Mouse (Mus musculus): ENCODE measurements around the gene Id3.
A peak's percentile ranks its signal among the peaks of the same experiment; 100 is the strongest.
"Not testable (repeated sequence)": the region's sequence is repeated elsewhere in the genome, so short reads cannot be mapped to it uniquely, and the experiment has no call there.

Gene Id3

GRCm38 (mm10) chr4:136143193-136143976 is at the start of gene Id3:
Gene Id3, plus strand, starts transcription at chr4:136143497.
- DNase-seq (ENCODE audit: low read depth in 1 of 2, low spot score in 2 of 2), result peak; percentile 87 to 93

- no peak for DNase-seq (ENCODE audit: low read depth in 1 of 2, low spot score in 2 of 2)
Observed at GRCm38 (mm10) chr4:136094519-136095219, 48.6 kb upstream of the Id3 start.

- DNase-seq (ENCODE audit: low read depth in 1 of 2, low spot score in 2 of 2), result no peak
Observed at GRCm38 (mm10) chr4:136095490-136096105, 47.7 kb upstream of the Id3 start.

- DNase-seq (ENCODE audit: low read depth in 1 of 2, low spot score in 2 of 2), result no peak
Observed at GRCm38 (mm10) chr4:136096446-136097113, 46.7 kb upstream of the Id3 start.

- no peak for DNase-seq (ENCODE audit: low read depth in 1 of 2, low spot score in 2 of 2)
Observed at GRCm38 (mm10) chr4:136098446-136098845, 44.9 kb upstream of the Id3 start.

GRCm38 (mm10) chr4:136100396-136101070 is 42.8 kb upstream of the Id3 start:
- DNase-seq (ENCODE audit: low read depth in 1 of 2, low spot score in 2 of 2), result no peak

GRCm38 (mm10) chr4:136101753-136102152 is 41.5 kb upstream of the Id3 start:
- not testable (repeated sequence) for DNase-seq (ENCODE audit: low read depth in 1 of 2, low spot score in 2 of 2)

GRCm38 (mm10) chr4:136104590-136105337 is 38.5 kb upstream of the Id3 start:
- DNase-seq (ENCODE audit: low read depth in 1 of 2, low spot score in 2 of 2), result no peak

- DNase-seq (ENCODE audit: low read depth in 1 of 2, low spot score in 2 of 2), result no peak
Observed at GRCm38 (mm10) chr4:136106880-136107301, 36.4 kb upstream of the Id3 start.

GRCm38 (mm10) chr4:136109153-136109552 is 34.1 kb upstream of the Id3 start:
- no peak for DNase-seq (ENCODE audit: low read depth in 1 of 2, low spot score in 2 of 2)

- DNase-seq (ENCODE audit: low read depth in 1 of 2, low spot score in 2 of 2), result no peak
Observed at GRCm38 (mm10) chr4:136109941-136110900, 33.1 kb upstream of the Id3 start.

- no peak for DNase-seq (ENCODE audit: low read depth in 1 of 2, low spot score in 2 of 2)
Observed at GRCm38 (mm10) chr4:136112344-136112743, 31.0 kb upstream of the Id3 start.

GRCm38 (mm10) chr4:136114747-136115146 is 28.6 kb upstream of the Id3 start:
- DNase-seq (ENCODE audit: low read depth in 1 of 2, low spot score in 2 of 2), result no peak

GRCm38 (mm10) chr4:136117022-136117421 is 26.3 kb upstream of the Id3 start:
- peak; percentile 64 to 65 for DNase-seq (ENCODE audit: low read depth in 1 of 2, low spot score in 2 of 2)

GRCm38 (mm10) chr4:136120041-136120440 is 23.3 kb upstream of the Id3 start:
- DNase-seq (ENCODE audit: low read depth in 1 of 2, low spot score in 2 of 2), result peak in 1 of 2 experiments; percentile 23

GRCm38 (mm10) chr4:136121158-136121557 is 22.1 kb upstream of the Id3 start:
- DNase-seq (ENCODE audit: low read depth in 1 of 2, low spot score in 2 of 2), result no peak

- no peak for DNase-seq (ENCODE audit: low read depth in 1 of 2, low spot score in 2 of 2)
Observed at GRCm38 (mm10) chr4:136121844-136122468, 21.3 kb upstream of the Id3 start.

- peak; percentile 49 to 54 for DNase-seq (ENCODE audit: low read depth in 1 of 2, low spot score in 2 of 2)
Observed at GRCm38 (mm10) chr4:136123111-136123791, 20.0 kb upstream of the Id3 start.
